Mouse (Mus musculus): ENCODE measurements around the gene Sirt2. TPM values are rescaled to one million over a fixed set of nuclear protein-coding genes. Genes with fewer than 3 reads are reported as not detected.

Gene Sirt2
- 56.4 and 57.7 TPM in 2 replicates for polyA plus RNA-seq (2014; fragmentation: Nextera tagmentation; extraction: Ambion mirVana)

DNA sequence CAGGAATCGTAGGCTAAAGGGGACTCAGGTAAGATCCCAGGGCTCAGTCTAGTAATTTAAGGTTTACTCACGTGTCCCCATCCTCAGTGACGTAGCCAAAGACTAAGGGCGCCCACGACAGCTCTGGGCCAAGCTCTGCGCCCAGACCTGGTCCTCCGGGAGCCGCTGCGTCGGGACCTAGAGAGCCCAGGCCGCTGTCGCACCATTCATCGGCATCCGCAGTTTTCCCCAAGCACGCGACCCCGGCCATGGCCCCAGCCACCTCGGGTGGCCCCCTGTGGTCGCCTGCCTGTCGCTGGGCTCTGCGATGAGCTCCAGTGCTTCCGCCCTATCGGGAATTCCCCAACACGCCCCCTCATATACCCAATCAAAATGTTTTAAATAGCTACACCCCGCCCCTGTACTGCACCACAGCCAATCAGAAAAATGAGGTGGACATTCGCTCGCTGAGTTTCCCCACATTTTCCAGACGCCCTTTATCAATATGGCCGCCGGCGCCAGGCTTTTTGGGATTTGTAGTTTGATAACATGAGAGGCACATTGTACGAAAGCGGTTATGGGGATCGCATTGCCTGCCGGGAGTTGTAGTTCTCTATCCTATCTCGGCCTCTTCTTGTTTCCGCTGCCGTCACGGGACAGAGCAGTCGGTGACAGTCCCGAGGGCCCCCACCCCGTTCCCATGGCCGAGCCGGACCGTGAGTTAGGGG, at the start of gene Sirt2:
Gene Sirt2, plus strand, starts transcription at position 563 of the 707 bp plus-strand sequence.
- H3K4me2 ChIP-seq (ENCODE audit: low read length), result peak within 1 kb of the TSS; percentile 82
- ATAC-seq (ENCODE audit: insufficient number of reproducible peaks, insufficient read depth, low FRiP score, low read depth), result peak; percentile 99
- no peaks in the 10 kb centered on the region for H3K9me3 ChIP-seq (ENCODE audit: control insufficient read depth, low read length)
- H3K27me3 ChIP-seq (ENCODE audit: control insufficient read depth, insufficient read depth, low read length), result no peaks in the 10 kb centered on the region
- peak within 1 kb of the TSS; percentile 71 to 75 for H3K4me3 ChIP-seq (ENCODE audit: control insufficient read depth in 1 of 2, insufficient read depth in 1 of 2, low read depth in 1 of 2, low read length in 2 of 2)
- H3K9ac ChIP-seq (ENCODE audit: low read length), result peak within 1 kb of the TSS; percentile 77
- H3K4me1 ChIP-seq (ENCODE audit: control insufficient read depth in 2 of 2, insufficient read depth in 2 of 2, low read length in 2 of 2), result peaks cover 8 to 16% of the 10 kb centered on the region in 2 experiments
- H3K36me3 ChIP-seq (ENCODE audit: control insufficient read depth, insufficient read depth, low read length), result peaks cover 14% of the 10 kb centered on the region
- WGBS, result under 1% methylated on average over 45 of the region's 45 CpGs
- H3K27ac ChIP-seq (replicated peaks in 1 of 2; ENCODE audit: control insufficient read depth in 1 of 2, insufficient read depth in 1 of 2, low read depth in 2 of 2, low read length in 2 of 2), result peak within 1 kb of the TSS in 1 of 2 experiments; percentile 25; a peak in 1 of 4 replicates

GRCm38 (mm10) chr7:28717726-28718125, 48.8 kb upstream of the Sirt2 start:
- peak overlapping the region; percentile 86 for H3K4me2 ChIP-seq (ENCODE audit: low read length)
- H3K27me3 ChIP-seq (ENCODE audit: control insufficient read depth, insufficient read depth, low read length), result no peaks in the 10 kb centered on the region
- 89% methylated on average over 10 of the region's 10 CpGs for WGBS
- no peaks in the 10 kb centered on the region for H3K9me3 ChIP-seq (ENCODE audit: control insufficient read depth, low read length)
- peaks cover 16 to 18% of the 10 kb centered on the region in 2 experiments for H3K4me1 ChIP-seq (ENCODE audit: control insufficient read depth in 2 of 2, insufficient read depth in 2 of 2, low read length in 2 of 2)
- H3K4me3 ChIP-seq (ENCODE audit: control insufficient read depth in 1 of 2, insufficient read depth in 1 of 2, low read depth in 1 of 2, low read length in 2 of 2), result no peak overlapping the region; a peak in 1 of 4 replicates
- no peak for ATAC-seq (ENCODE audit: insufficient number of reproducible peaks, insufficient read depth, low FRiP score, low read depth)
- H3K36me3 ChIP-seq (ENCODE audit: control insufficient read depth, insufficient read depth, low read length), result no peaks in the 10 kb centered on the region
- no peak overlapping the region for H3K27ac ChIP-seq (replicated peaks in 1 of 2; ENCODE audit: control insufficient read depth in 1 of 2, insufficient read depth in 1 of 2, low read depth in 2 of 2, low read length in 2 of 2)
- H3K9ac ChIP-seq (ENCODE audit: low read length), result no peak overlapping the region; the same call in 1 of the 2 replicates

GRCm38 (mm10) chr7:28719159-28719558, 47.4 kb upstream of the Sirt2 start:
- 23% methylated on average over 4 of the region's 4 CpGs for WGBS
- H3K9ac ChIP-seq (ENCODE audit: low read length), result no peak overlapping the region
- peaks cover 14 to 17% of the 10 kb centered on the region in 2 experiments for H3K4me1 ChIP-seq (ENCODE audit: control insufficient read depth in 2 of 2, insufficient read depth in 2 of 2, low read length in 2 of 2)
- ATAC-seq (ENCODE audit: insufficient number of reproducible peaks, insufficient read depth, low FRiP score, low read depth), result no peak
- no peaks in the 10 kb centered on the region; the same call in 1 of the 2 replicates for H3K36me3 ChIP-seq (ENCODE audit: control insufficient read depth, insufficient read depth, low read length)
- no peak overlapping the region for H3K4me3 ChIP-seq (ENCODE audit: control insufficient read depth in 1 of 2, insufficient read depth in 1 of 2, low read depth in 1 of 2, low read length in 2 of 2)
- H3K27me3 ChIP-seq (ENCODE audit: control insufficient read depth, insufficient read depth, low read length), result no peaks in the 10 kb centered on the region
- 0 out of 2 replicates have a peak overlapping the region, but pooled peaks have one; percentile 4 for H3K4me2 ChIP-seq (ENCODE audit: low read length)
- H3K27ac ChIP-seq (replicated peaks in 1 of 2; ENCODE audit: control insufficient read depth in 1 of 2, insufficient read depth in 1 of 2, low read depth in 2 of 2, low read length in 2 of 2), result no peak overlapping the region
- no peaks in the 10 kb centered on the region for H3K9me3 ChIP-seq (ENCODE audit: control insufficient read depth, low read length)

DNA sequence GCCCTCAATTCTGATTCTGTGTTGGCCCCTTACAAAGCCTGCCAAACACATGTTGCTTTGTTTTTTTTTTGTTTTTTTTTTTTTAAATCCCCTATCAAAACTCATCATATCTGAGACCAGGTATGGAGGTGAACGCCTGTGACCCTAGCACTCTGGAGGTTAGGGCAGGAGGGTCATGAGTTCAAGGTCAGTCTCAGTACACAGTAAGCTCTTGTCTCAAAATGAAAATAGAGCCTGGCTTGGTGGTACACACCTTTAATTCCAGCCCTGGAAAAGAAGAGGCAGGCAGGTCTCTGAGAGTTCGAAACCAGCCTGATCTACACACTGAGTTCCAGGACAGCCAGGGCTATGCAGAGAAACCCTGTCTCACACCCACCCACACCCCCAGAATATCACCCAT, 46.9 kb upstream of the Sirt2 start:
- 71% methylated on average over 2 of the region's 2 CpGs for whole genome bisulfite sequencing
- no peak overlapping the region for H3K9ac ChIP-seq (ENCODE audit: low read length)
- H3K4me1 ChIP-seq (ENCODE audit: control insufficient read depth in 2 of 2, insufficient read depth in 2 of 2, low read length in 2 of 2), result peaks cover 9 to 16% of the 10 kb centered on the region in 2 experiments
- no peak overlapping the region for H3K4me2 ChIP-seq (ENCODE audit: low read length)
- H3K9me3 ChIP-seq (ENCODE audit: control insufficient read depth, low read length), result no peaks in the 10 kb centered on the region
- ATAC-seq (ENCODE audit: insufficient number of reproducible peaks, insufficient read depth, low FRiP score, low read depth), result no peak
- H3K27ac ChIP-seq (replicated peaks in 1 of 2; ENCODE audit: control insufficient read depth in 1 of 2, insufficient read depth in 1 of 2, low read depth in 2 of 2, low read length in 2 of 2), result no peak overlapping the region
- H3K36me3 ChIP-seq (ENCODE audit: control insufficient read depth, insufficient read depth, low read length), result peaks cover 3% of the 10 kb centered on the region; the same call in 1 of the 2 replicates
- H3K4me3 ChIP-seq (ENCODE audit: control insufficient read depth in 1 of 2, insufficient read depth in 1 of 2, low read depth in 1 of 2, low read length in 2 of 2), result no peak overlapping the region
- H3K27me3 ChIP-seq (ENCODE audit: control insufficient read depth, insufficient read depth, low read length), result no peaks in the 10 kb centered on the region

DNA sequence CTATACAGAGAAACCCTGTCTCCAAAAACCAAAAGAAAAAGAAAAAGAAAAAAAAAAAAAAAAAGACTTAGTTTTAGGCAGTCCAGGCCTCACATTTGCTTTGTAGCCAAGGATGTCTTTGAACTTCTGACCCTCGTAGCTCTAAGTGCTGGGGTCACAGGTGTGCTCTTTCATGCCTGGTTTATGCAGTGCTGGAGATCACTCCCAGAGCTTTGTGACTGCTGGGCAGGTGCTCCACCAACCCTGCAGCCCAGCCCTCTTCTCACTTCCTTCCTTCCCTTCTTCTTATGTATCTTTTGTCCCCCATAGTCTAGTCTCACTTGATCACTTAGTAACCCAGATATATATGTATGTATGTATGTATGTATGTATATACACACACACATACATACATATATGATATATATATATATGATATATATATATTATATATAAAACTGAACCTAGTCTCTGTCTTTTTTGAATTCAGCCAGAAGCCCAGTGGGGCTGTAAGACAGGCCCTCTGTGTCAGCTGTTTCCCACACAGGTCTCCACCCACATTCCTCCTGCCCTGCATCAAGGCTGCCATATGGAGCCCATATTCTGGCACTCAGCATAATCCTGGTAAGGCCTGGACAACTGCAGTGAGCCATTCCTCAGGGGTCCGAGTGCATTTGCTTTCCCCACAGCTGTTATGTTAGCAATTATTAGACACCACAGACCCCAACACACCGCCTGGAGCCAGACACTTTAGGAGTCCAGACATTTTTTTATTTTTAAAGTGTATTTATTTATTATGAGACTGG, 45.6 kb upstream of the Sirt2 start:
- Histone ChIP-seq H3K27ac (replicated peaks in 1 of 2; ENCODE audit: control insufficient read depth in 1 of 2, insufficient read depth in 1 of 2, low read depth in 2 of 2, low read length in 2 of 2) (no peak overlapping the region), H3K27me3 (ENCODE audit: control insufficient read depth, insufficient read depth, low read length) (no peaks in the 10 kb centered on the region), H3K9me3 (ENCODE audit: control insufficient read depth, low read length) (no peaks in the 10 kb centered on the region), H3K36me3 (ENCODE audit: control insufficient read depth, insufficient read depth, low read length) (peaks cover 13% of the 10 kb centered on the region; the same call in 1 of the 2 replicates), H3K4me2 (ENCODE audit: low read length) (no peak overlapping the region), H3K4me3 (ENCODE audit: control insufficient read depth in 1 of 2, insufficient read depth in 1 of 2, low read depth in 1 of 2, low read length in 2 of 2) (no peak overlapping the region), H3K9ac (ENCODE audit: low read length) (no peak overlapping the region), H3K4me1 (ENCODE audit: control insufficient read depth in 2 of 2, insufficient read depth in 2 of 2, low read length in 2 of 2) (peaks cover 2 to 9% of the 10 kb centered on the region in 2 experiments)
- 71% methylated on average over 3 of the region's 3 CpGs for WGBS
- no peak for ATAC-seq (ENCODE audit: insufficient number of reproducible peaks, insufficient read depth, low FRiP score, low read depth)

DNA sequence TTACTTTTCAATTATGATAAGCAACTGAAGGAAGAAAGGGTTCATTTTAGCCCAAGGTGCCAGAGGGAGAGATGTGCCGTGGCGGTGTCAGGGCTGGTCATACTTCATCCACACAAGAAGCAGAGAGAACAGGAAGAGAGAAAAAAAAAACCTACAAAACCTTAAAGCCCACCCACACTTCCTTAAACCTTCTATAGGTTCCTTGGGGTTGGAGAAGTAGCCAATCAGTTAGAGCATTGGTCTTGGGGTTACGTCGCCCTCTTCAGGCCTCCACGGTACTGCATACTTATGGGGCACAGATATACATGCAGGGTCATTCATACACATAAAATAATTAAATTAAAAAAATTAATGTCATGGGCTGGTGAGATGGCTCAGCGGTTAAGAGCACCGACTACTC, 44.5 kb upstream of the Sirt2 start:
- Histone ChIP-seq H3K9ac (ENCODE audit: low read length) (no peak overlapping the region), H3K36me3 (ENCODE audit: control insufficient read depth, insufficient read depth, low read length) (peaks cover 13% of the 10 kb centered on the region; the same call in 1 of the 2 replicates), H3K27ac (replicated peaks in 1 of 2; ENCODE audit: control insufficient read depth in 1 of 2, insufficient read depth in 1 of 2, low read depth in 2 of 2, low read length in 2 of 2) (no peak overlapping the region), H3K4me2 (ENCODE audit: low read length) (no peak overlapping the region), H3K4me3 (ENCODE audit: control insufficient read depth in 1 of 2, insufficient read depth in 1 of 2, low read depth in 1 of 2, low read length in 2 of 2) (no peak overlapping the region), H3K9me3 (ENCODE audit: control insufficient read depth, low read length) (no peaks in the 10 kb centered on the region), H3K27me3 (ENCODE audit: control insufficient read depth, insufficient read depth, low read length) (no peaks in the 10 kb centered on the region), H3K4me1 (ENCODE audit: control insufficient read depth in 2 of 2, insufficient read depth in 2 of 2, low read length in 2 of 2) (peaks cover 3 to 9% of the 10 kb centered on the region in 2 experiments)
- ATAC-seq (ENCODE audit: insufficient number of reproducible peaks, insufficient read depth, low FRiP score, low read depth), result no peak
- WGBS, result 90% methylated on average over 7 of the region's 7 CpGs

DNA sequence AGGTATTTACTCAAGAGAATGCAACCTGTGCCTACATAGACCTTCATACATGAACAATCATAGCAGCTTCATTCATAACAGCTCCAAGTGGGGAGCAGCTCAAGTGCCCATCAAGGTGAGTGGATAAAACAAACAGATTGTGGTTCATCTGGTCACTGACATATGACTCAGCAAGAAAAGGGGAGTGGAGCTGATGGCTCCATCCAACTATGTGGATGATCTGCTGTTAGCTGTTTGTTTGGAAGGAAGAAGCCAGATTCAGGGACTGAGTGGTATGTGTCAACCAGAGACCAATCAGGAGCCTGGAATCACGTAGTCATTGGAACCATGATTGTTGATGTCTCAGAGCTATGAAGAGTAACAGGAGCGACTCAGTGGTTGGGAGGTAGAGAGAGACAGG, 41.9 kb upstream of the Sirt2 start:
- Histone ChIP-seq H3K36me3 (ENCODE audit: control insufficient read depth, insufficient read depth, low read length) (peaks cover 13% of the 10 kb centered on the region; the same call in 1 of the 2 replicates), H3K4me1 (ENCODE audit: control insufficient read depth in 2 of 2, insufficient read depth in 2 of 2, low read length in 2 of 2) (peaks cover 0 to 3% of the 10 kb centered on the region in 2 experiments; a peak in 2 of 4 replicates), H3K27ac (replicated peaks in 1 of 2; ENCODE audit: control insufficient read depth in 1 of 2, insufficient read depth in 1 of 2, low read depth in 2 of 2, low read length in 2 of 2) (no peak overlapping the region), H3K4me2 (ENCODE audit: low read length) (no peak overlapping the region), H3K4me3 (ENCODE audit: control insufficient read depth in 1 of 2, insufficient read depth in 1 of 2, low read depth in 1 of 2, low read length in 2 of 2) (no peak overlapping the region), H3K9ac (ENCODE audit: low read length) (no peak overlapping the region), H3K9me3 (ENCODE audit: control insufficient read depth, low read length) (no peaks in the 10 kb centered on the region), H3K27me3 (ENCODE audit: control insufficient read depth, insufficient read depth, low read length) (no peaks in the 10 kb centered on the region)
- WGBS, result 95% methylated on average over 2 of the region's 2 CpGs
- no peak for ATAC-seq (ENCODE audit: insufficient number of reproducible peaks, insufficient read depth, low FRiP score, low read depth)

Data from heart, embryonic 14.5 days (tissue).